Mouse (Mus musculus) spleen, postnatal 36 days (tissue): ENCODE data around the gene Grb7.

ENCODE experiments used
- DNase-seq, 2 experiments: peaks; one replicate each; pipeline ENCODE4 v3.0.0; 2022; ENCODE audit warnings: low spot score in 2 of 2, mixed read lengths in 1 of 2

The Grb7 gene

GRCm38 (mm10) chr11:98446213-98446561, at the start of gene Grb7:
TSS of gene Grb7 (plus strand) at chr11:98446394.
- DNase-seq = no peak

DNA sequence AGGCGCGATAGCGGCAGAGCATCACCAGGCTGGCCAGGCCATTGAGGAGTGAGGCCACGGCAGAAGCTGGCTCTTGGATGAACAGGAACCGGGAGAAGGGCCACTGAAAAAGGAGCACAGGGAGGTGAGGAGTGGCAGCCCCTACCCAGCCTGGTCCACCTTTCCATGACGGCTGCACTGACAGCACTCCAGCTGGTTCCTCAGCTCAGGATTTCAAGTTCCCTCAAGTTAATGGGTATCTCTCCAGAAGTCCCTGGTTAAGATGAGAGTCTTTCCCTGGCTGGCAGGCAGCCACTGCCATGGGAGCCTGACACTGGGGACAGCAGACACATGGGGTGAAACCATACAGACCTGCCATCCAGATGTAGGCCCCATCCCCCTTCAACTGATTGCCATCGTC, 48.2 kb upstream of the Grb7 start:
- no peak for DNase-seq

GRCm38 (mm10) chr11:98400161-98400726, 46.0 kb upstream of the Grb7 start, which contains the start of gene Pgap3:
TSS of gene Pgap3 (minus strand) at chr11:98400490.
- DNase-seq = peak; percentile 87 to 89

DNA sequence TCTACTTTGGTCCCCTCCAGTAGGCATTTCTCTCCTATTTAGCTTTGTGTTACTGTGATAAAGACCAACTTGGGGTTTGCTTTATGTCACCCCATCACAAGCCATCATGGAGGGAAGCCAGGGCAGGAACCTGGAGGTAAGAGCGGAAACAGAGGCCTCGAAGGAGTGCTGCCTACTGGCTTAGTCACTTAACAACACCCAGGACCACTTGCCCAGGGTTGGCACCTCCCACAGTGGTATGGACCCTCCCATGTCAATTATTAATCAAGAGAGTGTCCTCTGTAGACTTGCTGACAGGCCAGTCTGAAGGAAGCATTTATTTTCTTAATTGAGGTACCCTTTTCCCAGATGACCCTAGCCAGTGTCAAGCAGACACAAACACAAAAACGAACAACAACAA, 45.4 kb upstream of the Grb7 start:
- DNase-seq = no peak

- no peak for DNase-seq
These were observed 39.6 kb upstream of the Grb7 start for GRCm38 (mm10) chr11:98406621-98407020.

GRCm38 (mm10) chr11:98408872-98409271, 37.3 kb upstream of the Grb7 start:
- no peak for DNase-seq

- no peak for DNase-seq
These were observed 36.8 kb upstream of the Grb7 start for GRCm38 (mm10) chr11:98409341-98409822.

- no peak for DNase-seq
These were observed 33.9 kb upstream of the Grb7 start, which contains the start of gene Erbb2 for GRCm38 (mm10) chr11:98412273-98412796. TSS of gene Erbb2 (plus strand) at chr11:98412470.

DNA sequence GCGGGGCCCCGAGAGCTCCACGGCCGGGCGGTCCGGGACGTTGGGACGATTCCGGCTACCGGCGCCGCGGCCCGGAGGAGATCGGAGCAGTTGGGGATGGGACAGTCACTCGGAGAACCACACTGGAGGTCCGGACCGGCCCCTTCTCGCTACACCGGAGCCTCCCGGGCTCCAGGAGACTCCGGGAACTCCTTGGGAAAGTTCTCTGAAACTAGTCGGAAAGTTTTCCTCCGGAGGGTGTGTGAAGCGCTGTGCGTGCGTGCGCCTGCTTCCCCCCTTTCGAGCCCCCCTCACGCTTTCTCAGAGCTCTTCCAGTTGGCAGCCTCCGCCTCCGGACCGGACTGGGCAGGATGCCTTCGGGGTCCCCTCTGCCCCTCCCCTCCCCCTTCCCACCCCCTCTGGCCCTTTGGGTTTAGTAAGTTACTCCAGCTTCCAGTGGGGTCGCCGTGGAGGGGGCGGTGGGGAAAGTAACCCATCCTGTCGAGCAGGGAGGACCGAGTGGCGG, 33.3 kb upstream of the Grb7 start:
- no peak for DNase-seq

- DNase-seq = no peak
These were observed 32.5 kb upstream of the Grb7 start for GRCm38 (mm10) chr11:98413731-98414130.

GRCm38 (mm10) chr11:98414162-98414561, 32.0 kb upstream of the Grb7 start:
- DNase-seq = no peak

DNA sequence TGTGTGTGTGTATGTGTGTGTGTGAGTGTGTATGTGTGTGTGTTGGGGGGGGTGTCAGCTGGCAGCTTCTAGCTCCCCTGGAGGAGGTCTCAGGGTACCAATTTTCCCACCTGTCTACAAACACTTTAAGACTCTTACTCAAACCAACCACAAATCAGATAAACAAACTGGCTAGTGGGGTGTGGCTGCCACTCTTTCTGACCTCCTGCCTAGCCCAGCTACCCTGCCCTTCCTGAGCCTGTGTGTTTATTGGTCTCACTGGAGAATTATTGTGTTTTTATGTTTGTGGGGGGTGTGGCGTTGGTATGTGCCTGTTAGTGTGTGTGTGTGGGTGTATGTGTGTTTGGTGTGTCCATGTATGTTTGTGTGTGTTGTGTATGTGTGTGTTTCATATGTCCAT, 29.1 kb upstream of the Grb7 start:
- no peak for DNase-seq

- no peak for DNase-seq
These were observed 27.9 kb upstream of the Grb7 start for GRCm38 (mm10) chr11:98418273-98418672.

DNA sequence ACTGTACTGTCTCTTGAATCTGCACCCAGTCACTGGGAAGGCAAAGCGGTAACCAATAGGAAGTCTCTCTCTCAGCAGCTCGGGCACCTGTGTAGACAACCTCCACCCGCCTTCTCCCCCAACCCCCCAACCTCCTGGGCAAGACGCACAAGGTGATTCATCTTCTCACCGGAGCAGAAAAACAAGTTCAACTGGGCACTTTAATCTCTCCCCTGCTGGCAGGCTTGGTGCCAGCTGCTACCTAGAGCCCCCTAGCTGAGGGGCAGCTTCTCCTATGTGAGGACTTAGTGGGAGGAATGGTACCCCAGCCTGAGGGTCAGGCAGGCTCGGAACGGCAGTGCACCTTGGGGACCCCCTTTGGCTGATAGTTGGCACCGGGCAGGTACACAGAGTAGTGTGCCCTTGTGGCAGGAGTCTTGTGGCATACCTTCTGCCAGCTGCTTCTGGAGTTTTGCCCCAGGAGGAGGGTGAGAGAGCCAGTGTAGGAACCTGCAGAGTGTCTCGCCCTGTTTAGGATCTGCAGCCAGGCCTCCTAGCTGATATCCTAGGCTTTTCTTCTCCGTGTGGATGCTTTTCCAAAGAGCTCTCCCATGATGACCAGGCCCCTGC, 27.2 kb upstream of the Grb7 start:
- DNase-seq = no peak

- no peak for DNase-seq
These were observed 19.6 kb upstream of the Grb7 start for GRCm38 (mm10) chr11:98426592-98426991.

GRCm38 (mm10) chr11:98428436-98428835, 17.8 kb upstream of the Grb7 start:
- DNase-seq = no peak

GRCm38 (mm10) chr11:98431743-98432502, 14.3 kb upstream of the Grb7 start:
- no peak for DNase-seq

GRCm38 (mm10) chr11:98435723-98436122, 10.5 kb upstream of the Grb7 start:
- no peak for DNase-seq

- no peak for DNase-seq
These were observed 8.8 kb upstream of the Grb7 start for GRCm38 (mm10) chr11:98437441-98437840.

DNA sequence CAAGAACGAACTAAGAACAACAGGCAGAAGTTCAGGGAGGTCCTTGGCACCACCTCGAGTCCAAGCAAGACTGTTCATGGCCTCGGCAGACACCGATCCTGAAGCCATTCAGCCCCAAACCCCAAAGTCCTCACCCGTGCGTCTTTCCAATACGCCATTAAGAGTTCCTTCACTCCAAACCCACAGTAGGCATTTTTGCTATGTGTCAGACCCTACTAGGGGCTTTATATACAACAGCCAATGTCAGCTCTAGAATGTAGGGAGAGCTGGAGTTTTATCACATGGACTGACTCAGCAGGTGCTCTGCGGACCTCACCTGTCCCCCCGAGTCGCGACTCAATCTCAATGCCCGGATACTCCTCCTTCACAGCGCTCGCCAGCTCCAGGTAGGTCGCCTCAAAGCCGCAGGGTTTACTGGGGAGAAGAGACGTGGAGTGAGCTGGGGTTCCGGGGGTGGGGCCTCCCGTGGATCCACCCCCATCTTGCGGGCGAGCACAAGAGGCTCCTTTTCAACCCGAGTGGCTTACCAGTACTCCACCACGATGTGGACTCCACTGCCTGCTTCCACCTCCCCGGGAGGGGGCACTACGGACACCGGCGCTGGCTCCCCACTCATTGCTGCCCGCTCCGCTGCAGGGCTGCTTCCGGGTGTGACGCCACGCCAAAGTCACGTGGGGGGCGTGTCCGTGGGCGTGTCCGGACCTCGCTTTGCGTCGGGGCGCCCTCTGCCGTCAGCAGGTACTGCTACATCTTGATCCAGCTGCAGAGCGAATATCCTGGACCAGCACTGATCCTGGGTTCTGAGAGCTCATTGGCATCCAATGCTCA, 7.6 kb upstream of the Grb7 start, which contains the start of gene Mien1:
Gene Mien1, minus strand, starts transcription at position 661 of the 828 bp plus-strand sequence.
- peak; percentile 88 for DNase-seq

DNA sequence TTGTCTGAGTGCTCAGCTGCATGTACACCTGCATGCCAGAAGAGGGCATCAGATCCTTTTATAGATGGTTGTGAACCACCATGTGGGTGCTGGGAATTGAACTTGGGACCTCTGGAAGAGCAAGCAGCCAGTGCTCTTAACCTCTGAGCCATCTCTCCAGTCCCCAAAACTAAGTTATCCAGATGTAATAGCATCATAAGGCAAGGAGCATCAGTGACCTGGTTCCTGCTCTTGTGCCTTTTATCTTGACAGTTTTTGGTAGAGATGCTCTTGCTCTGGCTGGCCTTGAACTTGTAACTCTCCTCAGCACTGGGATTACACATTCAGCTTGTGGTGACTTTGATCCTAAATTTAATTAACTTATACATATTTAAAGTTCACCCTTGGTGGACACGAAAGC, 2.5 kb upstream of the Grb7 start:
- DNase-seq = no peak
